Mouse (Mus musculus): ENCODE results near the gene Gas2l3. TPM values are rescaled to one million over a fixed set of nuclear protein-coding genes. Genes with fewer than 3 reads are reported as not detected.

Gene Gas2l3
- polyA plus RNA-seq, 1 experiment from 2014 or later = 5.1 TPM

DNA sequence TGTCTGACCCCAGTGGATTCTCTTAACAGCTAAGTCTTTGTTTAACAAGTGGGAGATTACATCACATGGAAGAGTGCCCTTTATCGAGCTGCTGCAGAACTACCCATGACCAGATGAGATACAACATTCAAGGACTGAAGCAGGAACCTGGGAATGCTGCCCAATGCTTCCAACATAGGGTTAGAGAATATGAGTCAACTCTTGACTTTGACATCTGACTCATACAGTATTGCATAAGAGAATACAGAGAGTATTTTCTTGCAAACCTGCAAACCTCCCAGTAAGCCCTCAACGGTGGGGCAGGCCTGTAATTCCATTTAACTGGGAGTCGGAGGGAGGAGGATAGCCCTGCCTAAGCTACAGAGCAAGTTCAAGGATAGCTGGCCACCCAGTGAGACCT, 15.0 kb upstream of the Gas2l3 start:
- Histone ChIP-seq H3K27me3 (ENCODE audit: control insufficient read depth, insufficient read depth, low read depth, low read length) (no peaks in the 10 kb centered on the region), H3K4me2 (ENCODE audit: low read depth, low read length) (no peak overlapping the region; the same call in 1 of the 2 replicates), H3K36me3 (ENCODE audit: control insufficient read depth, insufficient read depth) (no peaks in the 10 kb centered on the region), H3K4me3 (ENCODE audit: low read depth, low read length) (no peak overlapping the region), H3K9me3 (replicated peaks; ENCODE audit: control insufficient read depth, low read length) (no peaks in the 10 kb centered on the region), H3K27ac (ENCODE audit: low read length) (0 out of 2 replicates have a peak overlapping the region, but pooled peaks have one; percentile 7), H3K9ac (ENCODE audit: low read depth, low read length) (no peak overlapping the region), H3K4me1 (ENCODE audit: control insufficient read depth, low read depth, low read length) (peaks cover 6% of the 10 kb centered on the region)
- ATAC-seq (ENCODE audit: low read depth) = peak; percentile 84
- WGBS (ENCODE audit: insufficient replicate concordance) = 56% methylated on average over 3 of the region's 3 CpGs

GRCm38 (mm10) chr10:89453794-89454193, 10.0 kb upstream of the Gas2l3 start:
- 23% methylated on average over 3 of the region's 3 CpGs for WGBS (ENCODE audit: insufficient replicate concordance)
- no peak overlapping the region for H3K9ac ChIP-seq (ENCODE audit: low read depth, low read length)
- peak overlapping the region; percentile 40; the same call in 1 of the 2 replicates for H3K4me2 ChIP-seq (ENCODE audit: low read depth, low read length)
- no peak overlapping the region for H3K27ac ChIP-seq (ENCODE audit: low read length)
- H3K4me1 ChIP-seq (ENCODE audit: control insufficient read depth, low read depth, low read length) = no peaks in the 10 kb centered on the region; the same call in 1 of the 2 replicates
- H3K9me3 ChIP-seq (replicated peaks; ENCODE audit: control insufficient read depth, low read length) = no peaks in the 10 kb centered on the region
- H3K27me3 ChIP-seq (ENCODE audit: control insufficient read depth, insufficient read depth, low read depth, low read length) = no peaks in the 10 kb centered on the region
- no peak overlapping the region for H3K4me3 ChIP-seq (ENCODE audit: low read depth, low read length)
- H3K36me3 ChIP-seq (ENCODE audit: control insufficient read depth, insufficient read depth) = no peaks in the 10 kb centered on the region
- ATAC-seq (ENCODE audit: low read depth) = no peak

DNA sequence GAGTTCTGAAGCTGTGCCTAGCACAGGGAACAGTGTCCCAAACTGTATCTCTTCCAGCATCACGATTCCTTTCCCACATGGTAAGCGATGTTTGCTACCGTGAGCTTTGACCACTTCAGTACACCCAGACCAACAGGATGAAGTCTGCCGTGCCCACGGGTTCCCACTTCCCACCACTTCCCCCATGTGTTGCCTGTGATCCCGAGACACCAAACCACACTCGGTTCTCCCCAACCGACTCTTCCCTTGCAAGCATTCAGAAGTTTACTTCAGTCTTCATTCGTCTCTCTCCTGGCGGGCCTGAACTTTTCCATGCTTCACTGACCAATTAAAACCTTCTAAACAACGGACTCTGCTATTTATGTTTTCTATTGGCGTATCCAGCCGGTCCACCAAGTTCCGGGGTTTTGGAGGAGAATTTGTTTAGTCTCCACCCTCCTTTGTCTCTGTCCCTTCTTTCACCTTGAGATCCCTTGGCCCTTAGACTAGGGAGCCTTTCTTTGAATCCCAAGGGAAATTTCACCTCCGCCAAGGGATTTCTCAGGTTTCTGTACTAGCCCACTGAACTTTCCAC, 9.4 kb upstream of the Gas2l3 start:
- Histone ChIP-seq H3K4me1 (ENCODE audit: control insufficient read depth, low read depth, low read length) (no peaks in the 10 kb centered on the region; the same call in 1 of the 2 replicates), H3K27me3 (ENCODE audit: control insufficient read depth, insufficient read depth, low read depth, low read length) (no peaks in the 10 kb centered on the region), H3K9me3 (replicated peaks; ENCODE audit: control insufficient read depth, low read length) (no peaks in the 10 kb centered on the region), H3K27ac (ENCODE audit: low read length) (no peak overlapping the region), H3K4me2 (ENCODE audit: low read depth, low read length) (peak overlapping the region; percentile 40), H3K4me3 (ENCODE audit: low read depth, low read length) (0 out of 2 replicates have a peak overlapping the region, but pooled peaks have one; percentile 1), H3K36me3 (ENCODE audit: control insufficient read depth, insufficient read depth) (no peaks in the 10 kb centered on the region), H3K9ac (ENCODE audit: low read depth, low read length) (no peak overlapping the region)
- 0 out of 2 replicates have a peak, but pooled peaks have one; percentile 13 for ATAC-seq (ENCODE audit: low read depth)
- WGBS (ENCODE audit: insufficient replicate concordance) = 25% methylated on average over 15 of the region's 15 CpGs

DNA sequence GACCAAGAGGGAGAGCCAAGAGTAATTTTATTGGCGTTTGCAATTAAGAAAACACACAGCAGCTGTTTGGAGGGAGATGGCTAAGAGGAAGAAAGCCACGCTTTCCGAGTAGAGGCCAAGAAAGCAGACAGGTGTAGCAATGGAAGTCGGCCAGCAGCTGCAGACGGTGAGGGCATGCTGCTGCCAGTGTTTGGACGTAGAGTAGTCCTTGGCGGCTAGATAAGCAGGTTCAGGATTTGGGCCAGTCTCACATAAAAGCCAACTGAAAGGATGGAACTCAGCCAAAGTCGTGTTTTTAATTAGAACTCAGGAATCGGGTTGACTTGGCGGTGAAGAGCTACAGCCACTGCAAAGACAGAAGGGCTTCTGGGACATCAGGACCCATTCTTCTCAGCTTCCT, 6.6 kb upstream of the Gas2l3 start:
- Histone ChIP-seq H3K4me1 (ENCODE audit: control insufficient read depth, low read depth, low read length) (no peaks in the 10 kb centered on the region), H3K4me3 (ENCODE audit: low read depth, low read length) (no peak overlapping the region), H3K9ac (ENCODE audit: low read depth, low read length) (no peak overlapping the region), H3K9me3 (replicated peaks; ENCODE audit: control insufficient read depth, low read length) (no peaks in the 10 kb centered on the region), H3K36me3 (ENCODE audit: control insufficient read depth, insufficient read depth) (no peaks in the 10 kb centered on the region), H3K27ac (ENCODE audit: low read length) (no peak overlapping the region), H3K27me3 (ENCODE audit: control insufficient read depth, insufficient read depth, low read depth, low read length) (no peaks in the 10 kb centered on the region), H3K4me2 (ENCODE audit: low read depth, low read length) (no peak overlapping the region)
- ATAC-seq (ENCODE audit: low read depth) = no peak
- 68% methylated on average over 10 of the region's 10 CpGs for WGBS (ENCODE audit: insufficient replicate concordance)

DNA sequence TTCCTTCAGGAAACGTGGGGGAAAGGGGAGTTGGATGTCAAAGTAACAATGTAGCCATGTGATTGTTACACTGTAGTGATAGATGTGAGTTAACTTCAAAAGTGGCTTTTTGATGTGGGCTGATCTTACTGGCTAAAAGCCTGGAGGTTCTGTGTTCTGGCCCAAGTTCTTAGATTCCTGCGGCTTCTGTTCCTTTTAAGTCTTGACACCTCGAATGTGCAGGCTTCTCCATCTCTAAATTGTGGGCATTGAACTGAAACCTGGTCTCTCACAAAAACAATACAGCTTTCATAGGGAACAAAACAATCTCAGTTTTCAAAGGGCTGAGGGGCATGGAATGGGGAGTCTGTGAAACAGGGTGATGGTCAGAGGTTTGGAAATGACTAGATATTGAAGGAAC, 614 bp upstream of the Gas2l3 start:
- peaks cover 15% of the 10 kb centered on the region for H3K4me1 ChIP-seq (ENCODE audit: control insufficient read depth, low read depth, low read length)
- ATAC-seq (ENCODE audit: low read depth) = no peak
- H3K27ac ChIP-seq (ENCODE audit: low read length) = peak overlapping the region; percentile 86; the same call in 1 of the 2 replicates
- H3K36me3 ChIP-seq (ENCODE audit: control insufficient read depth, insufficient read depth) = peaks cover 4% of the 10 kb centered on the region; the same call in 1 of the 2 replicates
- H3K9me3 ChIP-seq (replicated peaks; ENCODE audit: control insufficient read depth, low read length) = no peaks in the 10 kb centered on the region
- H3K4me2 ChIP-seq (ENCODE audit: low read depth, low read length) = peak overlapping the region; percentile 89
- peak overlapping the region; percentile 89 for H3K4me3 ChIP-seq (ENCODE audit: low read depth, low read length)
- H3K9ac ChIP-seq (ENCODE audit: low read depth, low read length) = peak overlapping the region; percentile 80
- WGBS (ENCODE audit: insufficient replicate concordance) = 28% methylated on average over 3 of the region's 3 CpGs
- no peaks in the 10 kb centered on the region for H3K27me3 ChIP-seq (ENCODE audit: control insufficient read depth, insufficient read depth, low read depth, low read length)

- peak overlapping the region; percentile 86 for H3K27ac ChIP-seq (ENCODE audit: low read length)
- H3K4me2 ChIP-seq (ENCODE audit: low read depth, low read length) = peak overlapping the region; percentile 89
- H3K27me3 ChIP-seq (ENCODE audit: control insufficient read depth, insufficient read depth, low read depth, low read length) = no peaks in the 10 kb centered on the region
- H3K9me3 ChIP-seq (replicated peaks; ENCODE audit: control insufficient read depth, low read length) = no peaks in the 10 kb centered on the region
- peak overlapping the region; percentile 80 for H3K9ac ChIP-seq (ENCODE audit: low read depth, low read length)
- peaks cover 19% of the 10 kb centered on the region for H3K4me1 ChIP-seq (ENCODE audit: control insufficient read depth, low read depth, low read length)
- WGBS (ENCODE audit: insufficient replicate concordance) = 0% methylated on average over 17 of the region's 17 CpGs
- ATAC-seq (ENCODE audit: low read depth) = peak; percentile 30
- peak overlapping the region; percentile 89 for H3K4me3 ChIP-seq (ENCODE audit: low read depth, low read length)
- peaks cover 4% of the 10 kb centered on the region; the same call in 1 of the 2 replicates for H3K36me3 ChIP-seq (ENCODE audit: control insufficient read depth, insufficient read depth)
Observed at GRCm38 (mm10) chr10:89443115-89443622, 598 bp downstream of the Gas2l3 start.

- Histone ChIP-seq H3K9ac (ENCODE audit: low read depth, low read length) (peak overlapping the region; percentile 80), H3K36me3 (ENCODE audit: control insufficient read depth, insufficient read depth) (peaks cover 6% of the 10 kb centered on the region; the same call in 1 of the 2 replicates), H3K9me3 (replicated peaks; ENCODE audit: control insufficient read depth, low read length) (no peaks in the 10 kb centered on the region), H3K27ac (ENCODE audit: low read length) (peak overlapping the region; percentile 86), H3K27me3 (ENCODE audit: control insufficient read depth, insufficient read depth, low read depth, low read length) (no peaks in the 10 kb centered on the region), H3K4me2 (ENCODE audit: low read depth, low read length) (peak overlapping the region; percentile 89), H3K4me1 (ENCODE audit: control insufficient read depth, low read depth, low read length) (peaks cover 19% of the 10 kb centered on the region), H3K4me3 (ENCODE audit: low read depth, low read length) (peak overlapping the region; percentile 89)
- ATAC-seq (ENCODE audit: low read depth) = no peak
- WGBS (ENCODE audit: insufficient replicate concordance) = 3% methylated on average over 4 of the region's 4 CpGs
Observed at GRCm38 (mm10) chr10:89442640-89443039, 1.1 kb downstream of the Gas2l3 start.

GRCm38 (mm10) chr10:89441961-89442360, 1.8 kb downstream of the Gas2l3 start:
- Histone ChIP-seq H3K4me3 (ENCODE audit: low read depth, low read length) (peak overlapping the region; percentile 89; the same call in 1 of the 2 replicates), H3K4me2 (ENCODE audit: low read depth, low read length) (peak overlapping the region; percentile 89)

DNA sequence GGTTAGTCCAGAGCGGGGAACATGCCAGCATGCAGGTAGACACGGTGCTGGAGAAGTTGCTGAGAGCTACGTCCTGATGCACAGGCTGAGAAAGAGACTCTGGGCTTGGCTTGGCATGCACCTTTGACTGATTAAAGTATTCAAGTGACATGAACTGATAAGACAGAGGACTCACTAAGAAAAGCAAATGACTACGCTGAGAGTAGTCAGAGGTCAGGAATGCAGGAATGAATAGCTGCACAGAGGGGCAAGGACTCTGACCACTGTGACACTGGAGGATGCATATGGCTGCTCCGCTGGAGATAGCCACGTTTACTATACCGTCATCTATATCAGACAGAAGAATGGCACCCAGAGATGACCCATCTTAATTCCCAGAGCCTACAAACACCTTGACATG, 4.4 kb downstream of the Gas2l3 start:
- Histone ChIP-seq H3K4me2 (ENCODE audit: low read depth, low read length) (no peak overlapping the region), H3K27me3 (ENCODE audit: control insufficient read depth, insufficient read depth, low read depth, low read length) (no peaks in the 10 kb centered on the region), H3K9me3 (replicated peaks; ENCODE audit: control insufficient read depth, low read length) (no peaks in the 10 kb centered on the region), H3K27ac (ENCODE audit: low read length) (no peak overlapping the region), H3K36me3 (ENCODE audit: control insufficient read depth, insufficient read depth) (peaks cover 6% of the 10 kb centered on the region; the same call in 1 of the 2 replicates), H3K4me3 (ENCODE audit: low read depth, low read length) (no peak overlapping the region), H3K9ac (ENCODE audit: low read depth, low read length) (no peak overlapping the region), H3K4me1 (ENCODE audit: control insufficient read depth, low read depth, low read length) (peaks cover 19% of the 10 kb centered on the region)
- ATAC-seq (ENCODE audit: low read depth) = no peak
- 57% methylated on average over 7 of the region's 7 CpGs for WGBS (ENCODE audit: insufficient replicate concordance)

More at GRCm38 (mm10) chr10:89441961-89442360, 1.8 kb downstream of the Gas2l3 start:
- 84% methylated on average over 3 of the region's 3 CpGs for WGBS (ENCODE audit: insufficient replicate concordance)
- H3K9me3 ChIP-seq (replicated peaks; ENCODE audit: control insufficient read depth, low read length) = no peaks in the 10 kb centered on the region
- H3K4me1 ChIP-seq (ENCODE audit: control insufficient read depth, low read depth, low read length) = peaks cover 19% of the 10 kb centered on the region
- H3K9ac ChIP-seq (ENCODE audit: low read depth, low read length) = no peak overlapping the region
- H3K36me3 ChIP-seq (ENCODE audit: control insufficient read depth, insufficient read depth) = peaks cover 6% of the 10 kb centered on the region; the same call in 1 of the 2 replicates
- no peaks in the 10 kb centered on the region for H3K27me3 ChIP-seq (ENCODE audit: control insufficient read depth, insufficient read depth, low read depth, low read length)
- ATAC-seq (ENCODE audit: low read depth) = no peak
- H3K27ac ChIP-seq (ENCODE audit: low read length) = no peak overlapping the region
